Mouse (Mus musculus): ENCODE measurements around the gene Stam2. TPM values are rescaled to one million over a fixed set of nuclear protein-coding genes. Genes with fewer than 3 reads are reported as not detected.

Stam2 gene
- polyA plus RNA-seq, 1 experiment from 2014 or later = 45.9 TPM

DNA sequence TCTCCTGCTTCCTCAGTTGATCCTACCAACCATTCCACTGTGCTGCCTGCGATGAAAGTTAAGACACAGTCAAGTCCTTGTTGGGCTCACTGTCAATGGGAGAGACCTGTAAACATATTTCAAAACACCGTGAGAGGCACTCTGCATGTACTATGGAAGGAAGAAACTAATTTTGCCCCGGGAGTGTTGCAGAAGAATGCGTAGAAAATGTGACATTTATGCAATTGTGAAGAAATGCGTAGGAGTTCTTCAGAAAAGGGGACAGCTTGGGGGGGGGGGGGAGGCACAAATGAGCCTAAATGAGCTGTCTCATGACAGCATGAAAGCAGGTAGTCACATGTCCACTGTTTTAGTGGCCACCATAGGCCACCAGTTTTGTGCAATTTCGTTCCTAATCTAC, 90.5 kb downstream of the Stam2 start:
- DNase-seq (ENCODE audit: low spot score) (no peak), ATAC-seq (ENCODE audit: low FRiP score) (no peak)
- Histone ChIP-seq H3K27me3 (ENCODE audit: control insufficient read depth, insufficient read depth, low read length) (no peaks in the 10 kb centered on the region), H3K36me3 (ENCODE audit: control insufficient read depth, insufficient read depth, low read length) (no peaks in the 10 kb centered on the region), H3K4me2 (replicated peaks; ENCODE audit: low read depth, low read length) (no peak overlapping the region), H3K4me3 (ENCODE audit: low read depth, low read length) (no peak overlapping the region), H3K27ac (ENCODE audit: low read depth, low read length) (no peak overlapping the region), H3K9ac (ENCODE audit: low read depth, low read length) (no peak overlapping the region), H3K4me1 (replicated peaks; ENCODE audit: control insufficient read depth, insufficient read depth, low read length) (no peaks in the 10 kb centered on the region), H3K9me3 (ENCODE audit: control insufficient read depth, low read length) (no peaks in the 10 kb centered on the region)
- WGBS = 89% methylated on average over 6 of the region's 6 CpGs

DNA sequence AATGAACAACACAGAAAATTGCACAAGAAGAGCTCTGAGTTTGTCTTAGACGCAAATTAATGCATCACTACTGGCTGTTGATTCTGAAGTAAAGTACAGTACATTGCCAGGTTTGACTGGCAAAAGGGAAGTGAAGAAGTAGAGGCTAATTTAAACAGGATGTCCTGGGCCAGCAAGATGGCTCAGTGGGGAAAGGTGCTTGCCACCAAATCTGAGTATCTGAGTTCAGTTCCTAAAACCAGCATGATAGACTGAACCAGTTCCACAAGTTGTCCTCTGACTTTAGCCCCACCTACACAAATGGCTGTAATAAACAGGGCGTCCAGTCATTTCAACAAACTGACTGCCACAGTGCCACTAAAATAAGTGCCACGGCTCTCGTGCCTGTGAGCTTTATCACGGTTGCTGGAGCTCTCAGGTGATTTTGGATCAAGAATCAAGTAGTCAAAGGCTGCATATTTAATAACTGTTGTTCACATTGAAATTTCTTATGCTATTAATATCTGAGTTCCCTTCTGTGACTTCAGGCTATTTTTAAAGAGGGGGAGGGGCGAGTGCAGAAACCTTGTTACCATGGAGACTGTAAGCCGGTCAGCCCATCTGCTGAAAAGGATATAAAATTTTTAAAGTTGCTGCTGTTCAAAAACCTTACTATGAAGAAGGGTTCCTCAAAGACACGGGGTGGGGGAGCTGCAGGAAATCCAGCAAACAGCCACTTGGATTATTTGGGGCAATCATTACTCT, 94.7 kb downstream of the Stam2 start:
- Histone ChIP-seq H3K27me3 (ENCODE audit: control insufficient read depth, insufficient read depth, low read length) (no peaks in the 10 kb centered on the region), H3K4me1 (replicated peaks; ENCODE audit: control insufficient read depth, insufficient read depth, low read length) (no peaks in the 10 kb centered on the region), H3K27ac (ENCODE audit: low read depth, low read length) (no peak overlapping the region), H3K9ac (ENCODE audit: low read depth, low read length) (no peak overlapping the region), H3K9me3 (ENCODE audit: control insufficient read depth, low read length) (no peaks in the 10 kb centered on the region), H3K36me3 (ENCODE audit: control insufficient read depth, insufficient read depth, low read length) (no peaks in the 10 kb centered on the region), H3K4me3 (ENCODE audit: low read depth, low read length) (no peak overlapping the region), H3K4me2 (replicated peaks; ENCODE audit: low read depth, low read length) (no peak overlapping the region)
- no peak for ATAC-seq (ENCODE audit: low FRiP score)
- no peak for DNase-seq (ENCODE audit: low spot score)
- 82% methylated on average over 8 of the region's 8 CpGs for WGBS

DNA sequence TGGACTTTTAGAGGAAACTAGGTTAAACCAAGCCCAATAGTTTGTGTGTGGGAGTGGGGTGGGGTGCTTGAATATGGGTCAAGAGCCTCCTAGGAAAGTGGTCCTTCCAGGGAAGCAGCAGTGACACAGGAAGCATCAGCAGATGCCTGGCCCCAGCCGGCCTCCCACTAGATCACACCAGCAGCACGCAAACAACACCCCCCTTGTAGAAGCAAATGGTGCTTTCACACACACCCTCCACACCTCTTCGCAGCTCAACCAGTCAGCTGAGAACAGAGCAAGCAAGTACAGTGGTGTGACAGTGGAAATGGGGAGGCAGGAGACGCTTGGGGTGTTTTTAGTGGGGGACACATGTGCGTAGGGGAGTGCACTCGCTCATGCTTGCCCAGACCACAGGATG, 98.4 kb downstream of the Stam2 start:
- no peak for DNase-seq (ENCODE audit: low spot score)
- Histone ChIP-seq H3K27me3 (ENCODE audit: control insufficient read depth, insufficient read depth, low read length) (no peaks in the 10 kb centered on the region), H3K27ac (ENCODE audit: low read depth, low read length) (no peak overlapping the region), H3K4me2 (replicated peaks; ENCODE audit: low read depth, low read length) (no peak overlapping the region), H3K4me1 (replicated peaks; ENCODE audit: control insufficient read depth, insufficient read depth, low read length) (no peaks in the 10 kb centered on the region), H3K9me3 (ENCODE audit: control insufficient read depth, low read length) (no peaks in the 10 kb centered on the region), H3K36me3 (ENCODE audit: control insufficient read depth, insufficient read depth, low read length) (no peaks in the 10 kb centered on the region), H3K9ac (ENCODE audit: low read depth, low read length) (no peak overlapping the region), H3K4me3 (ENCODE audit: low read depth, low read length) (no peak overlapping the region)
- 80% methylated on average over 6 of the region's 6 CpGs for WGBS
- no peak for ATAC-seq (ENCODE audit: low FRiP score)

Other genes with a start within 250 kb of the Stam2 start
- 4.9 and 5.3 TPM in 2 replicates for gene Cacnb4, start 65.5 kb downstream of the Stam2 start, polyA plus RNA-seq (2014; fragmentation: Nextera tagmentation; extraction: Ambion mirVana)
- 10.1 and 19.5 TPM in 2 replicates for gene Fmnl2, start 115.6 kb upstream of the Stam2 start, polyA plus RNA-seq (2014; fragmentation: Nextera tagmentation; extraction: Ambion mirVana)